Mouse (Mus musculus) embryonic facial prominence, embryonic 12.5 days (tissue): ENCODE results near the gene Rfesd. TPM values are rescaled to one million over a fixed set of nuclear protein-coding genes. Genes with fewer than 3 reads are reported as not detected.
A peak's percentile ranks its signal among the peaks of the same experiment; 100 is the strongest.

Experiments
- ATAC-seq: fragments of 200-750 bp; cut with Nextera tagmentation; 2 replicates; pipeline ENCODE4 v1.8.0; 2017; ENCODE audit not compliant: insufficient number of reproducible peaks, insufficient read depth, low FRiP score, low TSS enrichment
- H3K27ac ChIP-seq: fragments of 300-500 bp; sonication (generic); 2 replicates; pipeline ENCODE4 v1.5.1; 2016; ENCODE audit warnings: mild to moderate bottlenecking
- H3K27me3 ChIP-seq: fragments of 300-500 bp; sonication (generic); 2 replicates; pipeline ENCODE4 v1.6.1; 2016; ENCODE audit warnings: mild to moderate bottlenecking, moderate library complexity
- H3K36me3 ChIP-seq: fragments of 300-500 bp; sonication (generic); 2 replicates; pipeline ENCODE4 v1.6.1; 2016; ENCODE audit warnings: mild to moderate bottlenecking
- H3K4me1 ChIP-seq: fragments of 300-500 bp; sonication (generic); 2 replicates; pipeline ENCODE4 v1.6.1; 2016
- H3K4me2 ChIP-seq: fragments of 300-500 bp; sonication (generic); replicated peaks from 2 replicates; pipeline ENCODE4 v1.6.1; 2016; ENCODE audit warnings: mild to moderate bottlenecking, moderate library complexity
- H3K4me3 ChIP-seq: fragments of 300-500 bp; sonication (generic); 2 replicates; pipeline ENCODE4 v1.5.1; 2016; ENCODE audit warnings: mild to moderate bottlenecking
- H3K9ac ChIP-seq: fragments of 300-500 bp; sonication (generic); 2 replicates; pipeline ENCODE4 v1.6.1; 2016; ENCODE audit warnings: mild to moderate bottlenecking, moderate library complexity
- H3K9me3 ChIP-seq: fragments of 300-500 bp; sonication (generic); 2 replicates; pipeline ENCODE4 v1.6.1; 2016; ENCODE audit warnings: mild to moderate bottlenecking, moderate library complexity
- WGBS: fragments of 180-500 bp; shearing (Covaris S2); methylation state at CpG from one replicate; pipeline ENCODE4 v1.1.7; 2016; 5-methylcytosine and 5-hydroxymethylcytosine counted together
- polyA plus RNA-seq: library from polyadenylated mRNA; unstranded; fragments of >200 nt; fragmentation: Nextera tagmentation; extraction: Ambion mirVana; gene quantifications from 2 replicates; pipeline ENCODE4 v1.2.1, GENCODE M21; 2016

The Rfesd gene
- polyA plus RNA-seq, 1 experiment from 2014 or later = 20.5 TPM

- no peak overlapping the region for H3K27ac ChIP-seq
- no peaks in the 10 kb centered on the region for H3K4me1 ChIP-seq
- ATAC-seq = no peak
- H3K4me2 ChIP-seq = no peak overlapping the region
- H3K36me3 ChIP-seq = no peaks in the 10 kb centered on the region
- no peaks in the 10 kb centered on the region for H3K27me3 ChIP-seq
- H3K4me3 ChIP-seq = no peak overlapping the region
- H3K9me3 ChIP-seq = no peaks in the 10 kb centered on the region
- no peak overlapping the region for H3K9ac ChIP-seq
Measured at GRCm38 (mm10) chr13:76044971-76045370, 26.5 kb upstream of the Rfesd start.

DNA sequence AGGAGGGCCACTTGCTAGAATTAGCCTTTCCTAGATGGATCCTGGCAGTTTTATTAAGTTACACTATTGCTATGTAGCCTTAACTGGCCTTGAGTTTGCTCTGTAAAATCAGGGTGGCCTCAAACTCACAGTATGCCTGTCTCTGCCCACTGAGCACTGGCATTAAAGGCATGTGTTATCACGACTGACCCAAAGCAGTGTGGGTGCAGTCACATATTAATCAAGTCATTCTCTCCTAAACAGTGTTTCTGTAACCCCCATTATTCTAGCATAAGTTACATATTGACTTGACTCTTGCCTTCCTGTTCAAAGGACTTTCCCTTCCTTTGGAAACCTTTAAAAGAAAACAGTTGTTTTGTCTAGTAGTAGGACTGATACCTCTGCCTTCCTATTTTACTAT, 23.9 kb upstream of the Rfesd start:
- no peaks in the 10 kb centered on the region for H3K9me3 ChIP-seq
- no peaks in the 10 kb centered on the region for H3K36me3 ChIP-seq
- 60% methylated on average over 1 of the region's 1 CpGs for WGBS
- no peak overlapping the region for H3K27ac ChIP-seq
- no peaks in the 10 kb centered on the region for H3K27me3 ChIP-seq
- ATAC-seq = no peak
- no peak overlapping the region for H3K4me2 ChIP-seq
- no peaks in the 10 kb centered on the region for H3K4me1 ChIP-seq
- no peak overlapping the region for H3K9ac ChIP-seq
- no peak overlapping the region for H3K4me3 ChIP-seq

DNA sequence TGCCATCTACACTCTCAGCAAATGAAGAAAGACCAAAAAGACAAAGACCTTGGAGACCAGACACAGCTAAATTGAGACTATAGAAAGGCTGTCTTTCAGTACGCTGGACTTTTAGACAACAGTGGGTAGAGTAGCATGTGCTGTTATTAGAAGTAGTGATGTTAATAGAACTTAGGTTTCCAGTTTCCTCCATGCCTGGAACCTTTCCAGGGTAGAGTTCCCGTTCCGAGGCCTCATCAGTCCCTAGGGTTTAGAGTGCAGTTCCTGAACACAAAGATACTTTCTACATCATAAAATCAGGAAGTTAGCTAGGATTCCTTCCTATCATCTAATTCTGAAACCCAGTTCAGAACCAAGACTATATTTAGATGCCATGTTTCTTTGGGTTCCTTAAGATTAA, 6.1 kb upstream of the Rfesd start:
- no peak for ATAC-seq
- Histone ChIP-seq H3K9ac (no peak overlapping the region), H3K27me3 (no peaks in the 10 kb centered on the region), H3K4me3 (no peak overlapping the region), H3K4me1 (no peaks in the 10 kb centered on the region), H3K36me3 (no peaks in the 10 kb centered on the region), H3K27ac (no peak overlapping the region), H3K4me2 (no peak overlapping the region), H3K9me3 (no peaks in the 10 kb centered on the region)
- 72% methylated on average over 3 of the region's 3 CpGs for WGBS

DNA sequence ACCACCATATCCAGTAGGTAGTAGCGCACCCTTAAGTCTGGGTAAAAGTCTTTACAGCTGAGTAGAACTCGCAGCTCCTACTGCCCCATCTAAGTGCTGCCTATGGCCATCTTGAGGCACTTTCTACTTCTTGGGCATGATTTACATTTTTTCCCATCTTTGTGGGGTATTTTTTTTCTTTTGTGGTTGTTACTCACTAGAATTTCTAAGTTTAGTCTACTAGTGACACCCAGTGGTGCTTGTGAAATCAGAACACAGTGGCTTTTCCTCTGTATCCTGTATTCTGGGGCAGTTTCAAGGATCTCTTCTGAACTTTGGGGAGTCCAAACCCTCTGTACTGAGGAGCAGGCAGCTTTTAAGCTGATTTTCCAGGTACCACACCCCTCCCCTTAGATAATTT, 3.3 kb upstream of the Rfesd start:
- H3K9me3 ChIP-seq = no peaks in the 10 kb centered on the region

GRCm38 (mm10) chr13:76018844-76019400, 403 bp upstream of the Rfesd start:
- Histone ChIP-seq H3K4me2 (peak overlapping the region; percentile 58), H3K9ac (no peak overlapping the region), H3K9me3 (no peaks in the 10 kb centered on the region), H3K36me3 (no peaks in the 10 kb centered on the region), H3K27ac (no peak overlapping the region), H3K4me3 (peak overlapping the region; percentile 70), H3K27me3 (no peaks in the 10 kb centered on the region), H3K4me1 (peaks cover 7% of the 10 kb centered on the region; the same call in 1 of the 2 replicates)
- 46% methylated on average over 5 of the region's 5 CpGs for WGBS
- ATAC-seq = peak; percentile 48

More for the DNA sequence above, 3.3 kb upstream of the Rfesd start:
- H3K36me3 ChIP-seq = no peaks in the 10 kb centered on the region
- H3K4me3 ChIP-seq = no peak overlapping the region
- peaks cover 7% of the 10 kb centered on the region; the same call in 1 of the 2 replicates for H3K4me1 ChIP-seq
- H3K9ac ChIP-seq = no peak overlapping the region
- H3K4me2 ChIP-seq = no peak overlapping the region
- no peak for ATAC-seq
- WGBS = 93% methylated on average over 2 of the region's 2 CpGs
- no peaks in the 10 kb centered on the region for H3K27me3 ChIP-seq
- H3K27ac ChIP-seq = no peak overlapping the region

GRCm38 (mm10) chr13:76017465-76017864, 1.1 kb downstream of the Rfesd start:
- Histone ChIP-seq H3K4me3 (peak overlapping the region; percentile 70), H3K27me3 (no peaks in the 10 kb centered on the region), H3K9ac (peak overlapping the region; percentile 75), H3K4me1 (peaks cover 7% of the 10 kb centered on the region; the same call in 1 of the 2 replicates), H3K4me2 (peak overlapping the region; percentile 58), H3K27ac (no peak overlapping the region), H3K9me3 (no peaks in the 10 kb centered on the region), H3K36me3 (no peaks in the 10 kb centered on the region)
- WGBS = 81% methylated on average over 4 of the region's 4 CpGs
- ATAC-seq = no peak

GRCm38 (mm10) chr13:76014511-76014910, 4.0 kb downstream of the Rfesd start:
- H3K9me3 ChIP-seq = no peaks in the 10 kb centered on the region
- H3K9ac ChIP-seq = no peak overlapping the region
- no peak for ATAC-seq
- H3K4me3 ChIP-seq = no peak overlapping the region
- WGBS = 70% methylated on average over 2 of the region's 2 CpGs
- H3K27ac ChIP-seq = no peak overlapping the region
- H3K4me1 ChIP-seq = peaks cover 7% of the 10 kb centered on the region; the same call in 1 of the 2 replicates
- H3K27me3 ChIP-seq = no peaks in the 10 kb centered on the region
- H3K4me2 ChIP-seq = no peak overlapping the region
- no peaks in the 10 kb centered on the region for H3K36me3 ChIP-seq

GRCm38 (mm10) chr13:76003272-76003671, 15.2 kb downstream of the Rfesd start:
- no peaks in the 10 kb centered on the region for H3K27me3 ChIP-seq
- no peak overlapping the region for H3K4me2 ChIP-seq
- no peaks in the 10 kb centered on the region for H3K36me3 ChIP-seq
- no peaks in the 10 kb centered on the region for H3K4me1 ChIP-seq
- H3K27ac ChIP-seq = no peak overlapping the region
- H3K4me3 ChIP-seq = no peak overlapping the region
- no peak for ATAC-seq
- 90% methylated on average over 3 of the region's 3 CpGs for WGBS
- H3K9ac ChIP-seq = no peak overlapping the region
- no peaks in the 10 kb centered on the region for H3K9me3 ChIP-seq

GRCm38 (mm10) chr13:75992169-75993028, 26.1 kb downstream of the Rfesd start:
- no peak for ATAC-seq
- no peaks in the 10 kb centered on the region for H3K9me3 ChIP-seq
- H3K9ac ChIP-seq = no peak overlapping the region
- no peaks in the 10 kb centered on the region for H3K4me1 ChIP-seq
- no peaks in the 10 kb centered on the region for H3K27me3 ChIP-seq
- H3K27ac ChIP-seq = no peak overlapping the region
- no peak overlapping the region for H3K4me3 ChIP-seq
- H3K36me3 ChIP-seq = no peaks in the 10 kb centered on the region
- whole genome bisulfite sequencing = 53% methylated on average over 9 of the region's 9 CpGs
- H3K4me2 ChIP-seq = no peak overlapping the region

GRCm38 (mm10) chr13:75988096-75988495, 30.4 kb downstream of the Rfesd start:
- Histone ChIP-seq H3K4me1 (no peaks in the 10 kb centered on the region), H3K4me2 (no peak overlapping the region), H3K9ac (no peak overlapping the region), H3K4me3 (no peak overlapping the region), H3K27ac (no peak overlapping the region), H3K27me3 (no peaks in the 10 kb centered on the region), H3K36me3 (no peaks in the 10 kb centered on the region), H3K9me3 (no peaks in the 10 kb centered on the region)
- ATAC-seq = no peak
- 86% methylated on average over 1 of the region's 1 CpGs for WGBS

- no peaks in the 10 kb centered on the region for H3K4me1 ChIP-seq
Measured at GRCm38 (mm10) chr13:75981901-75982300, 36.6 kb downstream of the Rfesd start.

DNA sequence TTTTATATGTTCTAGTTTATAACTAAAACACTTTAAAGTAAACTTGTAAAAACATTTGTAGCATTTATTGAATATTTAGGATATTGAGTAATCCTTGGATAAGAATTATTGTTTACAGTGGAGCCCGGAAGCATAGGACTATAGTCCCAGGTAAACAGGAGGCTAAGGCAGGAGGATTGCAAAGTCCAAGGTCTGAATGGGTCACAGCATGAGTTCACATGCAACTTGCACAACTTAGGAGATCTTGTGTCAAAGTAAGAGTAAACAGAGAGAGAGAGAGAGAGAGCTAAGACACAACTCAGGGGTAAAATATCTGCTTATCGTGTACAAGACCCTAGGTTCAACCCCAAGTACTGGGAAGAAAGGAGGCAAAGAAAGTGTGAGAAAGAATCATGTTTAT, 41.9 kb downstream of the Rfesd start:
- H3K9me3 ChIP-seq = no peaks in the 10 kb centered on the region
- no peak for ATAC-seq
- WGBS = 83% methylated on average over 2 of the region's 2 CpGs
- no peak overlapping the region for H3K4me2 ChIP-seq
- no peaks in the 10 kb centered on the region for H3K4me1 ChIP-seq
- no peak overlapping the region for H3K27ac ChIP-seq
- no peaks in the 10 kb centered on the region for H3K27me3 ChIP-seq
- H3K4me3 ChIP-seq = no peak overlapping the region
- no peaks in the 10 kb centered on the region for H3K36me3 ChIP-seq
- no peak overlapping the region for H3K9ac ChIP-seq

More at GRCm38 (mm10) chr13:75981901-75982300, 36.6 kb downstream of the Rfesd start:
- ATAC-seq = no peak
- H3K9ac ChIP-seq = no peak overlapping the region
- H3K36me3 ChIP-seq = no peaks in the 10 kb centered on the region
- H3K27me3 ChIP-seq = no peaks in the 10 kb centered on the region
- H3K4me3 ChIP-seq = no peak overlapping the region
- no peak overlapping the region for H3K4me2 ChIP-seq
- no peaks in the 10 kb centered on the region for H3K9me3 ChIP-seq
- no peak overlapping the region for H3K27ac ChIP-seq
